Mouse (Mus musculus): ENCODE results near the gene Rab9. TPM values are rescaled to one million over a fixed set of nuclear protein-coding genes. Genes with fewer than 3 reads are reported as not detected.

The Rab9 gene
- 0.78 and 1.0 TPM in 2 replicates for polyA plus RNA-seq (2012; rRNA removed)

GRCm38 (mm10) chrX:166479365-166479983 is at the start of gene Rab9:
TSS of gene Rab9 (minus strand) at chrX:166479867.

GRCm38 (mm10) chrX:166518345-166518744 is 38.7 kb upstream of the Rab9 start, which contains the start of gene Tceanc:
TSS of gene Tceanc (minus strand) at chrX:166518567.

GRCm38 (mm10) chrX:166440616-166441063 is 39.0 kb downstream of the Rab9 start, which contains the start of gene Ofd1:
TSS of gene Ofd1 (minus strand) at chrX:166440704.

GRCm38 (mm10) chrX:166440036-166440615 is 39.5 kb downstream of the Rab9 start, which contains the start of gene Trappc2:
TSS of gene Trappc2 (plus strand) at chrX:166440574.

Other genes starting within 250 kb of the Rab9 start
- gene Gpm6b, start 241.0 kb downstream of the Rab9 start, polyA plus RNA-seq (2012; rRNA removed), result 1.8 and 1.9 TPM in 2 replicates
- gene Trappc2, start 39.3 kb downstream of the Rab9 start, polyA plus RNA-seq (2012; rRNA removed), result 0.21 and 0.39 TPM in 2 replicates
- 0.19 and 0.20 TPM in 2 replicates for gene Ofd1, start 39.2 kb downstream of the Rab9 start, polyA plus RNA-seq (2012; rRNA removed)
- gene Tceanc, start 38.7 kb upstream of the Rab9 start, polyA plus RNA-seq (2012; rRNA removed), result 0.12 and 0.15 TPM in 2 replicates
- 1.0 and 1.9 TPM in 2 replicates for gene Egfl6, start 105.9 kb upstream of the Rab9 start, polyA plus RNA-seq (2012; rRNA removed)